Mouse (Mus musculus): ENCODE results near the gene Cacnb3. TPM values are rescaled to one million over a fixed set of nuclear protein-coding genes. Genes with fewer than 3 reads are reported as not detected.
"Not testable (repeated sequence)": the region's sequence is repeated elsewhere in the genome, so short reads cannot be mapped to it uniquely, and the experiment has no call there.

Cacnb3 gene
- total RNA-seq (2021): 1 to 10 TPM; 2.5 to 4.2 TPM
- long read RNA-seq, experiment 1, partial matches to known transcripts: 2 of 2 reads
- long read RNA-seq, experiment 1, other reads (novel, unspliced or antisense): 0 of 2 reads
- long read RNA-seq, experiment 2: 0 reads

GRCm38 (mm10) chr15:98630540-98630939 lies at the start of gene Cacnb3:
Gene Cacnb3, plus strand, starts transcription at chr15:98630840.
- intact Hi-C loops (cut with DNase I): no loop called here
- DNase-seq: no peak

GRCm38 (mm10) chr15:98582410-98582809 lies 48.2 kb upstream of the Cacnb3 start:
- DNase-seq: no peak
- intact Hi-C loops (cut with DNase I): no loop called here

DNA sequence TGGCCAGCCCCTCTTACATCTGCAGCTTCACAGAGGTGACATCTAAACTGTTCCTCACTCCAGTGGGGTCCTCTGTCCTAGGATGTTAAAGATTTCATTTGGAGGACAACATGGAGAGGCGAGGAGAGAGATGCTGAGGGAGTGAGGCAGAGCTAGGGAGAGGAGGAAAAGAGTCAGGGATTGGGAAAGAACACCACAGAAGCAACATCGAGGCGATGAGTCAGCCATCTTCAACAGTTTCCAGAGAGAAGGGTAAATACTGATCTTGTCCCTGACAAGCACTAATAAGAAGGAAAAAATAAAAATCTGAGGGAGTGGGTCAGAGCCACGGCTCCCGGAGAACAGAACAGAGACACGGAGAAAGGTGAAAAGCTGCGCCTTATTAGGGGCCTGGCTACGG lies 47.6 kb upstream of the Cacnb3 start:
- intact Hi-C loops (cut with DNase I): no loop called here

GRCm38 (mm10) chr15:98585421-98585820 lies 45.2 kb upstream of the Cacnb3 start:
- no peak for DNase-seq
- intact Hi-C loops (cut with DNase I): no loop called here

More for the DNA sequence above, 47.6 kb upstream of the Cacnb3 start:
- DNase-seq: no peak

GRCm38 (mm10) chr15:98586141-98586540 lies 44.5 kb upstream of the Cacnb3 start:
- DNase-seq; intact Hi-C loops (cut with DNase I): not testable (repeated sequence)

- intact Hi-C loops (cut with DNase I): no loop called here
- DNase-seq: no peak
Observed at GRCm38 (mm10) chr15:98587751-98588150, 42.9 kb upstream of the Cacnb3 start.

- intact Hi-C loops (cut with DNase I): no loop called here
- no peak for DNase-seq
Observed at GRCm38 (mm10) chr15:98589640-98590336, 40.9 kb upstream of the Cacnb3 start.

GRCm38 (mm10) chr15:98591396-98591795 lies 39.2 kb upstream of the Cacnb3 start:
- DNase-seq: no peak
- intact Hi-C loops (cut with DNase I): no loop called here

- no peak for DNase-seq
- intact Hi-C loops (cut with DNase I): no loop called here
Observed at GRCm38 (mm10) chr15:98594193-98594592, 36.4 kb upstream of the Cacnb3 start.

DNA sequence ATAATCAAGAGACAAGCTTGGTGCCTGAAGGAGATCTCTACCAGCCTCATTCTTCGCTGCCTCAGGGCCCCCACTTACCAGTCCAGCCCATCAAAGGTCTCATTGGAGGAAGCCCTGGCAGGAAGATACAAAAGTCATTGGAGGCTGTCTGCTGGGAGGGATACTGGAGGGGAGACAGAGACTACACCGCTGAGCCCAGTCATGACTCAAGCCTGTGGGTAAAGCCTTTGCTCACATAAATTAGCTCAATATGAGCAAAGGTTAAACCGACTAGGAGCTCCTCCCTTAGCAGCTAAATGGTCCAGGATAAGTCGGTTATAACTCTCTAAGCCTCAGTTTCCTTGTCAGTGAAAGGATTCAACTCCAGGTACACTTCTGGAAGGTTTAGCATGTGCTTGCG lies 35.6 kb upstream of the Cacnb3 start:
- no peak for DNase-seq
- intact Hi-C loops (cut with DNase I): no loop called here

GRCm38 (mm10) chr15:98596609-98597008 lies 34.0 kb upstream of the Cacnb3 start:
- intact Hi-C loops (cut with DNase I): no loop called here

GRCm38 (mm10) chr15:98600036-98600709 lies 30.5 kb upstream of the Cacnb3 start:
- intact Hi-C loops (cut with DNase I): no loop called here
- DNase-seq: no peak

More at GRCm38 (mm10) chr15:98596609-98597008, 34.0 kb upstream of the Cacnb3 start:
- no peak for DNase-seq

DNA sequence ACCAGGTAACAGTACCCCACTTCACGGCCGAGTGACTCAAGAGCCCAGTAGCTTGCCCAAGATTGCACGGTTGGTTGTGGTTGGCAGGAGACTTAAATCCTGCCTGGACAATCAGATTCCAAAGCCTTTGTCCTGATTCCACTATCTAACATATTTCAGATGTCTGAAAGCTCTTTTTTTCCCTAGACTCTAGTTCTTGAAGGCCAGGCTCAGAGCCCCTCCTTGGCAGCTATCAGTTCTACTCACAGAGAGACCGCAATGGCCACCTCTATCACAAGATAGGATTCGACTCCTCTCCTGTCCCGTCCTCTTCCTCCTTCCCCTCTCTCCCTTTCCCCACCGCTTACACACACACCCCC lies 28.8 kb upstream of the Cacnb3 start:
- DNase-seq: peak in 1 of 2 experiments; percentile 2
- intact Hi-C loops (cut with DNase I): no loop called here

GRCm38 (mm10) chr15:98602191-98602881 lies 28.3 kb upstream of the Cacnb3 start:
- intact Hi-C loops (cut with DNase I): no loop called here

DNA sequence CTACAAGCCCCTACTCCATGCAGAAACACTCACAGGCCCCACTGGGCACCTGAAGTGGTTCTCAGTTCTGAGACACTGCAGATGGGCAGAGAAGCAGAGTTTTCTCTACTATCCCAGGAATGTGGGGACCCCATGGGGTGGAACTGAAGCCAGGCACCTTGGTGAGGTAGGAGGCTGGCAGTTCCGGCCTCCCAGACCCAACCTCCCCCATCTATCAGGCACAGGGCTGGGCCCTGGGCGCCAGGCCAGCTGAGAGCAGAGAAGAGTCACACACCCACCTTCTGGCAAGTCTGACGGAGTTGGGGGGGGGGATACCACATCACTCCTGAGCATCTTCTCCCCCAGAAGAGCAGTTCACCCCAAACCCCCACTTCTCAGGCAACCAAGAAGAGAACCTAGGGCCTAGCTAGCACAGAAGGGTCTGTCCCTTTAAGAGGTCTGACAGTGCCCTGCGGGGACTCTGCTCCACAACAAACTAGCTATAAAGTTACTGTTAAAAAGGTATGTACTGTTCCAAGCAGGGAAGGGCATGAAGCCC lies 27.6 kb upstream of the Cacnb3 start:
- intact Hi-C loops (cut with DNase I): no loop called here
- peak in 1 of 2 experiments; percentile 16 for DNase-seq

More at GRCm38 (mm10) chr15:98602191-98602881, 28.3 kb upstream of the Cacnb3 start:
- DNase-seq: peak in 1 of 2 experiments; percentile 34

DNA sequence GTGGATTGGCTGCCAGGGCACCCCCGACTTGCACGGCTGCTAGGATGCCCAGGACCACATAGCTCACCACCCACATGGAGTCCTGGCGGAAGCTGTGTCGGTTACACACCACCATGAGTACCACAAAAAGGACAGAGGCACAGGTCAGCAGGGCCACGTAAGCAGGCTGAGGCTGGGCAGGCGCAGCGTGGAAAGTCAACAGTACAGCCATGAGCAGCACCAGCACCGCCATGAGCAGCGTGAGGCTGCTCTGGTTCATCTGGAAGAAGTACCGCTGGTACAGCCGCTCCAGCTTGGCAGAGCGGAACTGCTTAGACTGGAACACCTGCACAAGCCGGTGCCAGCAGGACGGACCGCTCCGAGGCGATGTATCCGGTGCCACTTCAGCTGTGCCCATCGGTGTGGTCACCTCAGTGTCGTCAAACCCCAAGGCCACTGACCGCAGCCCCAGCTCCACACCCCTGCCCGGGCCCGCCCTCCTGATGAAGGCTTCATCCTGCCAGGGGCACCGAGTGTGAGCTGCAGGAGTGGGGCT lies 26.5 kb upstream of the Cacnb3 start:
- DNase-seq: peak in 1 of 2 experiments; percentile 6
- intact Hi-C loops (cut with DNase I): no loop called here

GRCm38 (mm10) chr15:98606051-98606536 lies 24.5 kb upstream of the Cacnb3 start:
- intact Hi-C loops (cut with DNase I): no loop called here
- no peak for DNase-seq

DNA sequence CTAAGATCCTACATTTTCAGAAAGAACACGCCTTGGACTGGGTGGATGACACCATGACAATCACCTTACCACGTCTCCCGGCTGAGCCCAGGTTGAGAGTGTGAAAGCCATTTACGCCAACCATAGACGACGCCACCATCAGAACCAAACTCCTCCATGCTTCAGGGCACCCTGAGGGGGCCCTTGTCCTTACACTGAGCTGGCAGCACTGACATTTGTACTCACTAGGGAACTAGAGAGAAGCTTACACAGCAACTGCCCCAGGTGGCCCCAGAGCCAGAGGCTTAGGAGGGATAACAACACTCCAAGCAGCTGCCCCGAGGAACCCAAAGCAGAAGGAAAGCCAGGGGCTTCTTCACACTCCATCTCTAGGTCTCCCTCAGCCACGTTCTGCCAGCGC lies 23.9 kb upstream of the Cacnb3 start:
- DNase-seq: no peak
- intact Hi-C loops (cut with DNase I): no loop called here

DNA sequence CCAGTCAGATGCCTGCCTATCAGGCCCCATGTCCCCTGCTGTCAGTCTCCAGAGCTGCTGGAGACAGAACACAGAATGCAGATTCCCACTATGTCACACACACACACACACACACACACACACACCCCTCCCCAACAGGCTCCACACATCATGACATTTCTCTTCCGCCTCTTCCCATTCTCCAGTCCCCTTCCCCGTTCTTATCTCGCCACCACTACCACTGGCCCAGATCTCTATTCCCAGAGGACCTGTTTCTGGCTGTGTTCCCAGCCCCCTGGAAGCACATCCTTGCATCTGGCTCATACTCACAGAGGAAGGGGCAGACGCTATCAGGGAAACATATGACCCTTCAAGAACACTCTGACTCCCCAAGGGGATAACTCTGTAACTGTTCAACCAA lies 23.1 kb upstream of the Cacnb3 start:
- peak in 1 of 2 experiments; percentile 55 for DNase-seq
- intact Hi-C loops (cut with DNase I): no loop called here

DNA sequence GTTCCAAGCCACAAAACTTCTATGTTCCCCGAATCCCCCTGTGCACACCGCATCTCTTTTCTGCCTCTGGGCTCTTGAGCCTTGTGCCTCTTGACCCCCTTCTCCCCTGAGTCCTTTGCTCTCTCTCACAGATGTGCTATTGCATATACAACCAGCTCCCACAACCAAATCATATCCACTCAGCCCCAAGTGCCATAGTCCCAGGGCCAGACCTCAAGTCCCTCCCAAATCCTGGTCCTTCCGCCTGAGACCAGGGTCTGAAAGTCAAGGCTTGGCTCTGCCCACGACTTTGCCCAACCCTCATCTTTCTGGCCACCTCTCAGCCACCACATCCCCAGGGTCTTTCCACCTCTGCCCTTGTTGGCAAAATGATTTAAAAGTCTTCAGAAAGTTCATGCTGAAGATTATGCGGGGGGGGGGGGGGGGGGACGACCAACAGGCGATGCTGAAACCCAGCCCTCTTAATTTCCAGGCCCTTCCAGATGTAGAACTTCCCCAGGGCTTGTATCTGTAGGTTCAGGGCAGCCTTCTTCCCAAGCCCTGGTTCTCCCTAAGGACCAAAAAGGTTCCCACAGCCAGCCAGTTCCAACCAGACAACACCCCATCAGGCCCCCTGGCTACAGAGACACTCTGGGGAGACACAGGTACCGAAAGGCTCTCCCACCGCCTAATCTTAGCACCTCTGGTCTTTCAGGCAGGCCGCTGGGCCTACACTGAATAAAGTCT lies 22.4 kb upstream of the Cacnb3 start:
- DNase-seq: no peak
- intact Hi-C loops (cut with DNase I): no loop called here
